Mouse (Mus musculus): ENCODE measurements at regions not wholly inside any gene's neighbourhood (a gene's known extent, or its start where the extent isn't known, plus 50 kb on each side); places are given as distances from the start of the nearest gene placed in this dataset.

- WGBS, result 78% methylated on average over 4 of the region's 4 CpGs
These were observed 1632.3 kb downstream of the 4930444P10Rik start for GRCm38 (mm10) chr1:14460811-14461210.

GRCm38 (mm10) chr1:14429326-14429725 lies 1663.8 kb downstream of the 4930444P10Rik start:
- H3K9me3 ChIP-seq (ENCODE audit: low read length), result no peaks in the 10 kb centered on the region
- 57% methylated on average over 2 of the region's 2 CpGs for WGBS
- no peaks in the 10 kb centered on the region for H3K36me3 ChIP-seq (ENCODE audit: insufficient read depth, low read length)
- no peak for ATAC-seq (ENCODE audit: low FRiP score)
- H3K27ac ChIP-seq (ENCODE audit: low read depth, low read length), result no peak overlapping the region
- H3K4me2 ChIP-seq (ENCODE audit: low read depth, low read length, poor library complexity, severe bottlenecking), result no peak overlapping the region
- DNase-seq (ENCODE audit: low spot score), result peak; percentile 10
- H3K27me3 ChIP-seq (ENCODE audit: insufficient read depth, low read length), result no peaks in the 10 kb centered on the region
- no peak overlapping the region for H3K9ac ChIP-seq (replicated peaks; ENCODE audit: low read length, poor library complexity, severe bottlenecking)
- H3K4me3 ChIP-seq (ENCODE audit: low read depth, low read length), result no peak overlapping the region
- TF ChIP-seq CTCF (IDR thresholded peaks at IDR 0.05), result no peak
- no peaks in the 10 kb centered on the region for H3K4me1 ChIP-seq (ENCODE audit: insufficient read depth, low read length)

More at GRCm38 (mm10) chr1:14460811-14461210, 1632.3 kb downstream of the 4930444P10Rik start:
- H3K27ac ChIP-seq (ENCODE audit: low read depth, low read length), result no peak overlapping the region
- TF ChIP-seq CTCF (IDR thresholded peaks at IDR 0.05), result no peak
- no peaks in the 10 kb centered on the region for H3K36me3 ChIP-seq (ENCODE audit: insufficient read depth, low read length)
- no peak for ATAC-seq (ENCODE audit: low FRiP score)
- no peak overlapping the region for H3K9ac ChIP-seq (replicated peaks; ENCODE audit: low read length, poor library complexity, severe bottlenecking)
- H3K4me3 ChIP-seq (ENCODE audit: low read depth, low read length), result no peak overlapping the region
- H3K4me2 ChIP-seq (ENCODE audit: low read depth, low read length, poor library complexity, severe bottlenecking), result no peak overlapping the region
- no peak for DNase-seq (ENCODE audit: low spot score)
- no peaks in the 10 kb centered on the region for H3K27me3 ChIP-seq (ENCODE audit: insufficient read depth, low read length)
- H3K4me1 ChIP-seq (ENCODE audit: insufficient read depth, low read length), result no peaks in the 10 kb centered on the region
- H3K9me3 ChIP-seq (ENCODE audit: low read length), result no peaks in the 10 kb centered on the region

GRCm38 (mm10) chr1:14421030-14421429 lies 1672.1 kb downstream of the 4930444P10Rik start:
- no peaks in the 10 kb centered on the region for H3K9me3 ChIP-seq (ENCODE audit: low read length)
- no peaks in the 10 kb centered on the region for H3K27me3 ChIP-seq (ENCODE audit: insufficient read depth, low read length)
- H3K4me2 ChIP-seq (ENCODE audit: low read depth, low read length, poor library complexity, severe bottlenecking), result no peak overlapping the region
- ATAC-seq (ENCODE audit: low FRiP score) (no peak), DNase-seq (ENCODE audit: low spot score) (no peak)
- no peaks in the 10 kb centered on the region for H3K36me3 ChIP-seq (ENCODE audit: insufficient read depth, low read length)
- H3K27ac ChIP-seq (ENCODE audit: low read depth, low read length), result no peak overlapping the region
- no peak overlapping the region for H3K4me3 ChIP-seq (ENCODE audit: low read depth, low read length)
- no peak for TF ChIP-seq CTCF (IDR thresholded peaks at IDR 0.05)
- no peaks in the 10 kb centered on the region for H3K4me1 ChIP-seq (ENCODE audit: insufficient read depth, low read length)
- no peak overlapping the region for H3K9ac ChIP-seq (replicated peaks; ENCODE audit: low read length, poor library complexity, severe bottlenecking)
- 81% methylated on average over 1 of the region's 1 CpGs for WGBS

- TF ChIP-seq CTCF (IDR thresholded peaks at IDR 0.05), result no peak
- Histone ChIP-seq H3K4me2 (ENCODE audit: low read depth, low read length, poor library complexity, severe bottlenecking) (no peak overlapping the region), H3K9ac (replicated peaks; ENCODE audit: low read length, poor library complexity, severe bottlenecking) (no peak overlapping the region), H3K36me3 (ENCODE audit: insufficient read depth, low read length) (no peaks in the 10 kb centered on the region), H3K9me3 (ENCODE audit: low read length) (no peaks in the 10 kb centered on the region), H3K27me3 (ENCODE audit: insufficient read depth, low read length) (0 out of 2 replicates have a peak, but pooled peaks cover 3% of the 10 kb centered on the region), H3K4me1 (ENCODE audit: insufficient read depth, low read length) (no peaks in the 10 kb centered on the region), H3K4me3 (ENCODE audit: low read depth, low read length) (no peak overlapping the region), H3K27ac (ENCODE audit: low read depth, low read length) (no peak overlapping the region)
- WGBS, result 19% methylated on average over 4 of the region's 4 CpGs
- DNase-seq (ENCODE audit: low spot score) (peak; percentile 12), ATAC-seq (ENCODE audit: low FRiP score) (no peak)
These were observed 1679.2 kb downstream of the 4930444P10Rik start for GRCm38 (mm10) chr1:14413826-14414445.

GRCm38 (mm10) chr1:14369957-14370833 lies 1722.9 kb downstream of the 4930444P10Rik start:
- Histone ChIP-seq H3K9me3 (ENCODE audit: low read length) (no peaks in the 10 kb centered on the region), H3K4me2 (ENCODE audit: low read depth, low read length, poor library complexity, severe bottlenecking) (no peak overlapping the region), H3K36me3 (ENCODE audit: insufficient read depth, low read length) (no peaks in the 10 kb centered on the region), H3K4me3 (ENCODE audit: low read depth, low read length) (no peak overlapping the region), H3K4me1 (ENCODE audit: insufficient read depth, low read length) (no peaks in the 10 kb centered on the region), H3K27ac (ENCODE audit: low read depth, low read length) (no peak overlapping the region), H3K9ac (replicated peaks; ENCODE audit: low read length, poor library complexity, severe bottlenecking) (no peak overlapping the region), H3K27me3 (ENCODE audit: insufficient read depth, low read length) (no peaks in the 10 kb centered on the region)
- 88% methylated on average over 3 of the region's 3 CpGs for WGBS
- ATAC-seq (ENCODE audit: low FRiP score) (no peak), DNase-seq (ENCODE audit: low spot score) (no peak)
- TF ChIP-seq CTCF (IDR thresholded peaks at IDR 0.05), result no peak
